ENCODE assay signal across 8 mouse cellular contexts in genomic region chr10:107122744-107123528, GRCm38 (mm10). TPM values are rescaled to one million over a fixed set of nuclear protein-coding genes. Genes with fewer than 3 reads are reported as not detected.
DNase-seq lines count a peak whose midpoint lies in the region; ATAC-seq lines count a peak whose summit lies in the region.

No protein-coding gene starts in this region.

- H3K9ac ChIP-seq in liver, embryonic 13.5 days: no peak overlapping the region

- no peaks in the 10 kb centered on the region for H3K9me3 ChIP-seq in liver, embryonic 13.5 days (replicated peaks)

- H3K4me3 ChIP-seq in liver, embryonic 13.5 days (replicated peaks): peak overlapping the region; percentile 42

- H3K36me3 ChIP-seq in liver, embryonic 13.5 days: no peaks in the 10 kb centered on the region

- H3K27me3 ChIP-seq in liver, embryonic 13.5 days: no peaks in the 10 kb centered on the region

- 18% methylated on average over 9 of the region's 9 CpGs for WGBS in liver, embryonic 13.5 days (ENCODE audit: insufficient replicate concordance)

- H3K4me1 ChIP-seq in liver, embryonic 13.5 days (replicated peaks): no peaks in the 10 kb centered on the region

- peak overlapping the region; percentile 53 for H3K4me2 ChIP-seq in liver, embryonic 13.5 days

- peak; percentile 12; the same call in 1 of the 2 replicates for ATAC-seq in liver, embryonic 13.5 days (ENCODE audit: low read depth)
- ATAC-seq in granulocyte monocyte progenitor cell, adult 5-6 weeks (replicated peaks; ENCODE audit: poor library complexity, severe bottlenecking): no peak

- no peak overlapping the region for H3K27ac ChIP-seq in liver, embryonic 13.5 days

- peak; percentile 12 for DNase-seq in adrenal gland, postnatal 14 days
- no peak for DNase-seq in adrenal gland, postnatal 4 days (ENCODE audit: low spot score in 2 of 2)
- peak; percentile 6 for DNase-seq in thymus, postnatal 4 days
- DNase-seq in thymus, postnatal 25 days: no peak
- no peak for DNase-seq in liver, embryonic 13.5 days
- DNase-seq in right cerebral cortex, postnatal 36 days (ENCODE audit: low spot score in 2 of 2): no peak
- DNase-seq in spleen, postnatal 10 days (ENCODE audit: low spot score in 2 of 2): no peak

RNA-seq across cellular contexts. Expression of gene Acss3, which starts 0.5 kb away (rescaled TPM):
- total RNA-seq in adrenal gland, postnatal 14 days (2021): 22.7 and 35.8 TPM in 2 replicates
- total RNA-seq in adrenal gland, postnatal 4 days (2021): 1 to 10 TPM; 5.1 TPM
- 0.16 and 0.29 TPM in 2 replicates for polyA plus RNA-seq in liver, embryonic 13.5 days (2015; fragmentation: Nextera tagmentation; extraction: Ambion mirVana)
- not detected in 2 replicates for total RNA-seq in granulocyte monocyte progenitor cell, adult 5-6 weeks (2014; fragmentation: Nextera tagmentation)
- total RNA-seq in granulocyte monocyte progenitor cell, adult 5-6 weeks (2017): not detected in 2 replicates

Comparison
In these comparisons a context has a peak if more than half of its experiments do, and no peak if none do; other contexts are left out.
1. DNase-seq: peak in adrenal gland, postnatal 14 days (single experiment) and thymus, postnatal 4 days (single experiment); none in adrenal gland, postnatal 4 days (0 of 2), thymus, postnatal 25 days (single experiment), liver, embryonic 13.5 days (single experiment), right cerebral cortex, postnatal 36 days (0 of 2) and spleen, postnatal 10 days (0 of 2).
2. RNA of gene Acss3, which starts 0.5 kb away (total RNA-seq): 22.7 to 35.8 TPM in adrenal gland, postnatal 14 days and 5.1 TPM in adrenal gland, postnatal 4 days; not detected in granulocyte monocyte progenitor cell, adult 5-6 weeks; every median in the first group is over 4 times any median in the second.